Mouse (Mus musculus): Measurements from ENCODE around the gene Rapgef4.

Gene Rapgef4

DNA sequence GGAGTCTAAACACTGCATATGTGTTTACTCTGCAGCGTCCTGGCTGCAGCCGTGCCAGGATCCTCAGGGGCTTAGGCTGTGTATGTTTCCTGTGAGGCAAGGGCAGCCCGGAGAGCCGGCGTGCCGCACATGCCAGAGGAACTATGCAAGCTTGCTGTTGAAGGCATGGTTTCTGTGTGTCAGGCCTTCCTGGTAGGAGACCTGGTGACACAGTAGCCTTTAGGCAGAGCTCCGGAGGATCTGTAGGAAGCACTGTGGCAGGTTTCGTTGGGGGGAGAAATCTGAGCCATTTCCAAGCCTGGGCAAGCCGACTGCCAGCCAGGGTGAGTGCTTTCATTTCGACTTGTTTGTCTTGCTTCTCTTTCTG lies 316.7 kb downstream of the Rapgef4 start:
- in situ Hi-C loops (cut with MboI; ENCODE audit: low sequenced_read_pairs): no loop called here

- in situ Hi-C loops (cut with MboI; ENCODE audit: low sequenced_read_pairs): no loop called here
These were observed 317.4 kb downstream of the Rapgef4 start for GRCm38 (mm10) chr2:72298406-72298805.

DNA sequence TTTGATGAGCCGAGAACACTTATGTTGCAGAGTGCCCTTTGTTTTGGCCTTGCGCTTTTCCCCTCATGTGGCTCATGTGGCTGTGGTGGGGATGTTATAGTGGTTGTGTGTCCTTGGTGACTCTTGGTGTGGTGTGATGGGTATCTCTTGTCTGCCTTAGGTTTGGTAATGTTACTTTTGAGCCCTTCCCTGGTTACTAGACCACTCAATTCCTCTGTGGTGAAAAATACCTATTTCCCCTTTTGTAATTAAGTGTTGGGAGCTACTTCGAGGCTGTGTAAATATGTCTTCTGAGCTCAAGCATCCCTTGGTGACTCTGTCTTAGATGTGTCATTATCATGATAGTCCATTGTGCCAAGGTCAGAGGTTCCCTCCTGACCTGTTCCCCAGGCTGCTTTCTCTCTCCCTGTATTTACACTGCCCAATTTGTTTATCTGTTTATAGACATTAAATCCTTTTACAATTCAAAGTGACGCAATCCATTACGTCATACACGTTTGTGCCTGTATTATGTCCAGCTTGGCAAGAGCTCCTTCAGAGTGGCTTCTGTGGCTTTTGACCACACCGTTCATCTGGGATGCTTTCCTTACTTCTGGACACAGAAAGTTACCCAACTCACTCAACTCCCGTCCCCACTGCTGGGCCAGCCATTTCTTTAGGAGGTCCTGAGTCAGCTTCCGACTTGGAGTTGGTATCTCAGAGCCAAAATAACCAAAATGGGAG lies 320.3 kb downstream of the Rapgef4 start:
- in situ Hi-C loops (cut with MboI; ENCODE audit: low sequenced_read_pairs): no loop called here

DNA sequence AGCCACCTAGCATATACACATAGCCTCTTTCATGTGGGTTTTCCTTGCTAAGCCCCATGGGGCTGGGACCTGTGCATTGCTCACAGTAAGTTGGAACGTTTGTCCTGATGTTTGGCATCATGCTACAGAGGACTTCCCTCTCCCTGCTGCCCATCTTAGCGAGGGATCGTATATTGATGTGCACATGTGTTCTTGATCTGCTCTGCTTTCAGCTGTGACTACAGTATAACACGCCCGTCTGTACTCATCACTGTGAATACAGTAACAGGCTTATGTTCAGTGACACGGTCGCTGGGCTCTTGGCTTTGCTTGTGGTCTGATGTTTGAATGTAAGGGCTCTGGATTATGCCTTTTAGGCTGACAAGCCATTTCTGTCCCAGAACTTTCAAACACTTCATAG lies 324.7 kb downstream of the Rapgef4 start:
- in situ Hi-C loops (cut with MboI; ENCODE audit: low sequenced_read_pairs): no loop called here

All from CH12F3 (cell line).